ENCODE assay signal across 8 mouse cellular contexts in genomic region chr2:60382346-60382745, GRCm38 (mm10). TPM values are rescaled to one million over a fixed set of nuclear protein-coding genes. Genes with fewer than 3 reads are reported as not detected.
DNase-seq lines count a peak whose midpoint lies in the region; ATAC-seq and TF ChIP-seq lines count a peak whose summit lies in the region.

No protein-coding gene starts in this region.

- H3K9ac ChIP-seq in forebrain, embryonic 12.5 days, result no peak overlapping the region
- no peak overlapping the region for H3K9ac ChIP-seq in liver, embryonic 14.5 days (replicated peaks)

- peak overlapping the region; percentile 88 for H3K4me2 ChIP-seq in forebrain, embryonic 12.5 days
- peak overlapping the region; percentile 54 for H3K4me2 ChIP-seq in liver, embryonic 14.5 days (ENCODE audit: low read depth)

- TF ChIP-seq CTCF in liver, embryonic 14.5 days (IDR thresholded peaks at IDR 0.05; ENCODE audit: low read depth), result no peak
- no peak for TF ChIP-seq CTCF in cerebellum, adult 2 months (IDR thresholded peaks at IDR 0.05; ENCODE audit: borderline replicate concordance, insufficient read depth, low read depth, low read length)

- H3K4me1 ChIP-seq in forebrain, embryonic 12.5 days, result peaks cover 7% of the 10 kb centered on the region; the same call in 1 of the 2 replicates
- peaks cover 0 to 4% of the 10 kb centered on the region in 2 experiments; a peak in 2 of 4 replicates for H3K4me1 ChIP-seq in liver, embryonic 14.5 days (replicated peaks; ENCODE audit: control insufficient read depth in 2 of 2, insufficient read depth in 2 of 2, low read length in 1 of 2)
- H3K4me1 ChIP-seq in cerebellum, adult 2 months (ENCODE audit: control insufficient read depth, insufficient read depth, low read length), result no peaks in the 10 kb centered on the region

- no peaks in the 10 kb centered on the region for H3K9me3 ChIP-seq in forebrain, embryonic 12.5 days
- H3K9me3 ChIP-seq in liver, embryonic 14.5 days (ENCODE audit: control insufficient read depth, low read length), result no peaks in the 10 kb centered on the region

- 68% methylated on average over 3 of the region's 3 CpGs for WGBS in forebrain, embryonic 12.5 days
- WGBS in liver, embryonic 14.5 days (ENCODE audit: insufficient replicate concordance), result 27% methylated on average over 3 of the region's 3 CpGs
- WGBS in cerebellum, adult 2 months, result 93% methylated on average over 3 of the region's 3 CpGs

- TF ChIP-seq EP300 in liver, embryonic 14.5 days (IDR thresholded peaks at IDR 0.05; ENCODE audit: low read depth), result no peak

- peak; percentile 32 for DNase-seq in thymus, postnatal 0 days (ENCODE audit: low spot score)
- no peak for DNase-seq in thymus, postnatal 10 days (ENCODE audit: low spot score in 2 of 2)
- no peak for DNase-seq in liver, embryonic 14.5 days (ENCODE audit: low read depth in 3 of 3, low spot score in 3 of 3)
- DNase-seq in thymus, postnatal 14 days, result peak; percentile 12
- no peak for DNase-seq in cerebellum, adult 2 months
- no peak for DNase-seq in retina, embryonic 14.5 days (ENCODE audit: low spot score)
- DNase-seq in cerebellum, adult 18-20 months, result no peak

- H3K27me3 ChIP-seq in forebrain, embryonic 12.5 days, result peaks cover 30% of the 10 kb centered on the region
- no peaks in the 10 kb centered on the region; the same call in 1 of the 2 replicates for H3K27me3 ChIP-seq in liver, embryonic 14.5 days (ENCODE audit: control insufficient read depth, insufficient read depth, low read length)
- H3K27me3 ChIP-seq in cerebellum, adult 2 months (ENCODE audit: control insufficient read depth, insufficient read depth, low read length), result no peaks in the 10 kb centered on the region

- no peak overlapping the region for H3K27ac ChIP-seq in forebrain, embryonic 12.5 days
- H3K27ac ChIP-seq in liver, embryonic 14.5 days, result no peak overlapping the region
- no peak overlapping the region for H3K27ac ChIP-seq in cerebellum, adult 2 months (ENCODE audit: insufficient read depth, low read length)

- H3K4me3 ChIP-seq in forebrain, embryonic 12.5 days (replicated peaks), result peak overlapping the region; percentile 56; the same call in 1 of the 2 replicates
- peak overlapping the region; percentile 37 to 49 for H3K4me3 ChIP-seq in liver, embryonic 14.5 days (ENCODE audit: insufficient read depth in 1 of 2, low read depth in 2 of 2, low read length in 2 of 2)
- H3K4me3 ChIP-seq in cerebellum, adult 2 months (replicated peaks; ENCODE audit: insufficient read depth, low read depth, low read length), result no peak overlapping the region

- no peak for TF ChIP-seq POLR2A in cerebellum, adult 2 months (IDR thresholded peaks at IDR 0.05; ENCODE audit: borderline replicate concordance, insufficient read depth, low read length)

- no peak for ATAC-seq in forebrain, embryonic 12.5 days (ENCODE audit: low FRiP score)
- ATAC-seq in liver, embryonic 14.5 days (ENCODE audit: insufficient read depth), result no peak

- no peaks in the 10 kb centered on the region for H3K36me3 ChIP-seq in forebrain, embryonic 12.5 days (replicated peaks)
- H3K36me3 ChIP-seq in liver, embryonic 14.5 days (replicated peaks; ENCODE audit: control insufficient read depth, insufficient read depth, low read depth), result no peaks in the 10 kb centered on the region

RNA-seq across cellular contexts. Expression of gene Ly75, which starts 0.8 kb away (rescaled TPM):
- polyA plus RNA-seq in thymus, postnatal 0 days (2015; fragmentation: Nextera tagmentation; extraction: Ambion mirVana), result 23.6 and 24.5 TPM in 2 replicates
- polyA plus RNA-seq in forebrain, embryonic 12.5 days (2016; fragmentation: Nextera tagmentation; extraction: Ambion mirVana), result 1.2 and 1.9 TPM in 2 replicates
- 1.4 and 2.0 TPM in 2 replicates for polyA plus RNA-seq in liver, embryonic 14.5 days (2012; rRNA removed)
- 2.6 and 3.3 TPM in 2 replicates for polyA plus RNA-seq in liver, embryonic 14.5 days (2014; fragmentation: Nextera tagmentation; extraction: Ambion mirVana)
- polyA plus RNA-seq in cerebellum, adult 2 months (2012; rRNA removed), result 0.76 and 0.92 TPM in 2 replicates

Comparison
In these comparisons a context has a peak if more than half of its experiments do, and no peak if none do; other contexts are left out.
1. DNase-seq: peak in thymus, postnatal 0 days (single experiment) and thymus, postnatal 14 days (single experiment); none in thymus, postnatal 10 days (0 of 2), liver, embryonic 14.5 days (0 of 3), cerebellum, adult 2 months (0 of 2), retina, embryonic 14.5 days (single experiment) and cerebellum, adult 18-20 months (0 of 2).